Mouse (Mus musculus) lung, embryonic 14.5 days (tissue): ENCODE measurements around the gene Slc17a7. TPM values are rescaled to one million over a fixed set of nuclear protein-coding genes. Genes with fewer than 3 reads are reported as not detected.

Source experiments
- ATAC-seq: fragments of 200-750 bp; cut with Nextera tagmentation; 2 replicates; pipeline ENCODE4 v1.8.0; 2017; ENCODE audit warnings: mild to moderate bottlenecking, moderate TSS enrichment, moderate library complexity; ENCODE audit not compliant: insufficient read depth
- DNase-seq: peaks from one replicate; pipeline ENCODE4 v3.0.0-alpha.2; 2015
- H3K27ac ChIP-seq: fragments of 300-500 bp; sonication (generic); 2 replicates; pipeline ENCODE4 v1.5.1; 2014; ENCODE audit warnings: low read depth, mild to moderate bottlenecking, moderate library complexity
- H3K27me3 ChIP-seq: fragments of 300-500 bp; sonication (generic); 2 replicates; pipeline ENCODE4 v1.6.1; 2014; ENCODE audit warnings: low read length, control low read depth; ENCODE audit not compliant: insufficient read depth
- H3K36me3 ChIP-seq: fragments of 300-500 bp; sonication (generic); 2 replicates; pipeline ENCODE4 v1.6.1; 2014; ENCODE audit warnings: control low read depth; ENCODE audit not compliant: insufficient read depth
- H3K4me1 ChIP-seq: fragments of 300-500 bp; sonication (generic); 2 replicates; pipeline ENCODE4 v1.6.1; 2014; ENCODE audit warnings: antibody characterized with exemption, control low read depth; ENCODE audit not compliant: insufficient read depth
- H3K4me2 ChIP-seq: fragments of 300-500 bp; sonication (generic); 2 replicates; pipeline ENCODE4 v1.6.1; 2014; ENCODE audit warnings: mild to moderate bottlenecking
- H3K4me3 ChIP-seq: fragments of 300-500 bp; sonication (generic); 2 replicates; pipeline ENCODE4 v1.5.1; 2014; ENCODE audit warnings: low read depth, low read length
- H3K9ac ChIP-seq: fragments of 300-500 bp; sonication (generic); 2 replicates; pipeline ENCODE4 v1.6.1; 2014
- H3K9me3 ChIP-seq: fragments of 300-500 bp; sonication (generic); 2 replicates; pipeline ENCODE4 v1.6.1; 2016; ENCODE audit warnings: low read depth, low read length, control low read depth
- CTCF ChIP-seq: IDR thresholded peaks from 2 replicates; pipeline ENCODE4 v1.5.1; 2016; ENCODE audit warnings: antibody characterized with exemption, low read depth
- WGBS: fragments of 180-500 bp; shearing (Covaris S2); extraction: QIAGEN DNeasy Blood & Tissue Kit; methylation state at CpG from one replicate; pipeline ENCODE4 v1.1.7; 2014; 5-methylcytosine and 5-hydroxymethylcytosine counted together
- polyA plus RNA-seq: library from polyadenylated mRNA; unstranded; fragments of >200 nt; fragmentation: Nextera tagmentation; extraction: Ambion mirVana; gene quantifications from 2 replicates; pipeline ENCODE4 v1.2.1, GENCODE M21; 2014

Gene Slc17a7
- polyA plus RNA-seq, 1 experiment from 2014 or later: 0.09 TPM

DNA sequence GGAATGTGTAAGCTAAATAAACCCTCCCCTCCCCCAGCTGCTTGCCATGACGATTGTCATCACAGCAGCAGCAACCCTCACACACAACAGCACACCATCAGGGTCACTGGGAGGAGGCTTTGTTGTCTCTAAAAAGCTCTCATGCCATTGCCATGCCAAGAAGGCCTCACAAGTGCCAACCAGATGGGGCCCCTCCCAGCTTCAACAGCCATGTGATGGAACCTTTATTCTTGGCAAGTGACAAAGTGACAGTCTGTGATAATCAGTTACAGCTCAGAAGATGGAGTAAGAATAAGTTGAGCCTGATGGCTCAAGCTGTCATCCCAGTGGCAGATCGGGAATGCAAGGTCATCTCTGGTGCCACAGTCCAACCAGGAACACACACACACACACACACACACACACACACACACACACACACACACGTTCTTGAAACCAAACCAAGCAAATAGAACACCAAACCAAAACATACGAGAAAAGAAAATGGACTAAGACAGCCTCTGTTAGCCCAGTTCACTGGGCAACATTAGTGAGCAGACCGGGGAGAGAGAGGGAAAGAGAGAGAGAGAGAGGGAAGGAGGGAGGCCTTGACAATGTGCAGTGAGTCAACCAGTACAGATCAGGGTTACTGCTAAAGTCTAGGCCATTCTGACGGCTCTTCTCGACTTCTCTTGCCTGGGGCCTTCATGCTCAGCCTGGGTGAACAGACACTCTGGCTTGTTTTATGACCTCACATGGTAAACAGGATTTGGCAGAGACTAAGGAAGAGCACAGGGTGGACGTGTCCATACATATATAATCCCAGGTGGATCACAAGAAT is 23.6 kb upstream of the Slc17a7 start:
- H3K27ac ChIP-seq: no peak overlapping the region
- no peak overlapping the region for H3K4me3 ChIP-seq
- peaks cover 2% of the 10 kb centered on the region; the same call in 1 of the 2 replicates for H3K27me3 ChIP-seq
- TF ChIP-seq CTCF: no peak
- H3K36me3 ChIP-seq: peaks cover 34% of the 10 kb centered on the region; the same call in 1 of the 2 replicates
- WGBS: 68% methylated on average over 8 of the region's 8 CpGs
- H3K9ac ChIP-seq: no peak overlapping the region
- no peak overlapping the region for H3K4me2 ChIP-seq
- DNase-seq: no peak
- H3K9me3 ChIP-seq: no peaks in the 10 kb centered on the region
- H3K4me1 ChIP-seq: no peaks in the 10 kb centered on the region
- ATAC-seq: no peak

GRCm38 (mm10) chr7:45141319-45141718 is 22.4 kb upstream of the Slc17a7 start:
- no peak for TF ChIP-seq CTCF

DNA sequence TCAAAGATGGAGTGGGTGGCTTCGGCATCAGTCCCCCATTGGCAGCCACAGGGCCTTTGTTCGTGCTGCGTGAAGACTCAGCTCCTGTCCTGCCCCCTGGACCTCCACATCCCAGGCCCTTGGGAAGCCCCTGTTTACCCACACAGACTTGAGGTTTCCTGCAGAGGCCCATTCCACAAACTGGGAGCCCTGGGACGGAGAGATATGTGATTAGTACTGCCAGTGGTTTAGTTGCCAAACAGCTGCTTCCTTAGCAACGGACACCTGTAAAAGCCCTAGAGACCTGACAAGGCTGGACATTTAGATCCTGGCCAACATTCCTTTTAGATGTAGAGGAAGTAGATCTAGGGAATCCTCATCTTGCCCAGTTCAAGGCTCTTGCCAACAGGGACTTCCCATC is 21.8 kb upstream of the Slc17a7 start:
- Histone ChIP-seq H3K27me3 (no peaks in the 10 kb centered on the region), H3K9me3 (no peaks in the 10 kb centered on the region), H3K4me2 (no peak overlapping the region), H3K4me3 (no peak overlapping the region), H3K36me3 (peaks cover 48% of the 10 kb centered on the region; the same call in 1 of the 2 replicates), H3K27ac (no peak overlapping the region), H3K9ac (no peak overlapping the region), H3K4me1 (no peaks in the 10 kb centered on the region)
- no peak for ATAC-seq
- WGBS: 83% methylated on average over 5 of the region's 5 CpGs
- no peak for TF ChIP-seq CTCF
- no peak for DNase-seq

More at GRCm38 (mm10) chr7:45141319-45141718, 22.4 kb upstream of the Slc17a7 start:
- Histone ChIP-seq H3K36me3 (peaks cover 46% of the 10 kb centered on the region; the same call in 1 of the 2 replicates), H3K4me2 (no peak overlapping the region), H3K9me3 (no peaks in the 10 kb centered on the region), H3K27me3 (no peaks in the 10 kb centered on the region), H3K4me3 (no peak overlapping the region), H3K4me1 (no peaks in the 10 kb centered on the region), H3K27ac (no peak overlapping the region), H3K9ac (no peak overlapping the region)
- 83% methylated on average over 3 of the region's 3 CpGs for WGBS
- no peak for ATAC-seq
- DNase-seq: no peak

- DNase-seq (no peak), ATAC-seq (no peak)
- TF ChIP-seq CTCF: no peak
- Histone ChIP-seq H3K36me3 (peaks cover 64% of the 10 kb centered on the region; the same call in 1 of the 2 replicates), H3K4me3 (no peak overlapping the region), H3K9ac (no peak overlapping the region), H3K27me3 (no peaks in the 10 kb centered on the region), H3K27ac (no peak overlapping the region), H3K4me2 (no peak overlapping the region), H3K4me1 (no peaks in the 10 kb centered on the region), H3K9me3 (no peaks in the 10 kb centered on the region)
- 78% methylated on average over 13 of the region's 13 CpGs for WGBS
These were observed 19.2 kb upstream of the Slc17a7 start for GRCm38 (mm10) chr7:45144368-45145174.

- no peak for ATAC-seq
- no peak for TF ChIP-seq CTCF
- no peak overlapping the region for H3K9ac ChIP-seq
- no peak overlapping the region for H3K4me3 ChIP-seq
- no peak for DNase-seq
- no peak overlapping the region for H3K27ac ChIP-seq
- H3K4me2 ChIP-seq: no peak overlapping the region
- H3K36me3 ChIP-seq: peaks cover 64% of the 10 kb centered on the region; the same call in 1 of the 2 replicates
- H3K27me3 ChIP-seq: no peaks in the 10 kb centered on the region
- H3K9me3 ChIP-seq: no peaks in the 10 kb centered on the region
- 92% methylated on average over 8 of the region's 8 CpGs for whole genome bisulfite sequencing
- H3K4me1 ChIP-seq: peaks cover 7% of the 10 kb centered on the region
These were observed 18.3 kb upstream of the Slc17a7 start for GRCm38 (mm10) chr7:45145460-45145859.

- Histone ChIP-seq H3K9ac (no peak overlapping the region), H3K27me3 (no peaks in the 10 kb centered on the region), H3K4me3 (no peak overlapping the region), H3K4me2 (no peak overlapping the region), H3K36me3 (peaks cover 53% of the 10 kb centered on the region; the same call in 1 of the 2 replicates), H3K27ac (no peak overlapping the region), H3K9me3 (no peaks in the 10 kb centered on the region), H3K4me1 (peaks cover 19% of the 10 kb centered on the region)
- WGBS: 90% methylated on average over 11 of the region's 11 CpGs
- no peak for TF ChIP-seq CTCF
- ATAC-seq: no peak
- DNase-seq: no peak
These were observed 16.5 kb upstream of the Slc17a7 start for GRCm38 (mm10) chr7:45147267-45147666.

GRCm38 (mm10) chr7:45147899-45148298 is 15.8 kb upstream of the Slc17a7 start:
- ATAC-seq (no peak), DNase-seq (no peak)
- H3K4me2 ChIP-seq: no peak overlapping the region
- WGBS: 74% methylated on average over 11 of the region's 11 CpGs
- H3K9me3 ChIP-seq: no peaks in the 10 kb centered on the region
- no peak for TF ChIP-seq CTCF
- H3K9ac ChIP-seq: no peak overlapping the region
- H3K4me3 ChIP-seq: no peak overlapping the region
- H3K27ac ChIP-seq: no peak overlapping the region
- H3K27me3 ChIP-seq: no peaks in the 10 kb centered on the region
- peaks cover 47% of the 10 kb centered on the region; the same call in 1 of the 2 replicates for H3K36me3 ChIP-seq
- peaks cover 19% of the 10 kb centered on the region for H3K4me1 ChIP-seq
